ENCODE assay signal across 15 mouse cellular contexts in the genomic region with DNA sequence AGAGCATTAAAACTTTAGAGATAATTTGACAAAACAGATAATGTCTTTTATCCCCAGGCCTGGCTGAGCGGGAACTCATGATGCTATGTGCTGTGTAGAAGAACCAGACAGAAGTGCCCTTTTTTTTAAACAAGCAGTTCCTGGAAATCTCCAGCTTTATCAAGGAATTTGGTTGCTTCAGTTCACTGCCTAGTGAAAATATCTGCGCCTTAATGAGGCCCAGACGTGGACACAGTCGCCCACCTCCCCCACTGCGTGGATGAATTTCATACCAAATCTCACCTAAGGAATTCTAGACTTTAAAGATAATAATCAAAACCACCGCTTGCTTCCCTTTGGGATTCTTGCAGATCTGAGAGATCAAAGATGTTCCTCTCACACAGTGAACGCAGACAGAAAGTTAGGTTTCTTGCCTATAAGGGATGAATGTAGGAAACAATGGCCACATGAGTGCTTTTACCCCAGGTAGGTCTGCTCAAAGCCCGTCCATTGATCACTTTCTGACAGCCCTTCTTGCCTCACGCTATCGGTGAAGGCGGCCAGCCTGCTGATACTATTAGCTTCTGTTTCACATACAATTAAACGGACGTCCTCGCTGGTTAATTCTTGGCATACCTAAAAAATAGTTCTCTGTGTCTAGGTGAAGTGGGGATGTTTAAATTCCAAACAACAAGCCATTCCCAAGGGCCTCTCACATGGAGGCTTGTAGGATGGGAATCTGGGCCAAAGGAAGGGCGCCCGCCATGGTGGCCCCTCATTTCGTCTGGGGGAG.
DNase-seq lines count a peak whose midpoint lies in the region; ATAC-seq and TF ChIP-seq lines count a peak whose summit lies in the region.
"Had no signal": no experiment of that assay in that cellular context is flagged by ENCODE, and none has a peak within 500 bp of the region (broad histone marks: within the 10 kb centered on the region; RNA-seq: fewer than 3 reads in every experiment).

No protein-coding gene starts in this region.

- H3K4me1 ChIP-seq in heart, embryonic 11.5 days (ENCODE audit: control insufficient read depth, insufficient read depth, low read length): peaks cover 17% of the 10 kb centered on the region
- peaks cover 5% of the 10 kb centered on the region; the same call in 1 of the 2 replicates for H3K4me1 ChIP-seq in lung, embryonic 14.5 days (ENCODE audit: insufficient read depth)
- no peaks in the 10 kb centered on the region; the same call in 1 of the 2 replicates for H3K4me1 ChIP-seq in lung, adult 2 months (ENCODE audit: control insufficient read depth, insufficient read depth, low read length)
- peaks cover 20% of the 10 kb centered on the region for H3K4me1 ChIP-seq in embryonic facial prominence, embryonic 12.5 days
- peaks cover 22% of the 10 kb centered on the region for H3K4me1 ChIP-seq in limb, embryonic 14.5 days (ENCODE audit: control insufficient read depth, insufficient read depth, low read length)
- H3K4me1 ChIP-seq: liver, embryonic 13.5 days; stomach, embryonic 15.5 days had no signal

- ATAC-seq in heart, embryonic 11.5 days (replicated peaks; ENCODE audit: insufficient number of reproducible peaks, low FRiP score, low TSS enrichment): no peak
- ATAC-seq in lung, embryonic 14.5 days (ENCODE audit: insufficient read depth): no peak
- 0 out of 2 replicates have a peak, but pooled peaks have one; percentile 69 for ATAC-seq in embryonic facial prominence, embryonic 12.5 days (ENCODE audit: insufficient number of reproducible peaks, insufficient read depth, low FRiP score, low TSS enrichment)
- peak; percentile 37; the same call in 1 of the 2 replicates for ATAC-seq in limb, embryonic 14.5 days (ENCODE audit: low FRiP score, low read depth)
- ATAC-seq: forebrain, postnatal 0 days; inflammation-experienced regulatory T-cells, adult 6 months had no signal

- no peak for TF ChIP-seq CTCF in lung, embryonic 14.5 days (IDR thresholded peaks at IDR 0.05; ENCODE audit: low read depth)
- no peak for TF ChIP-seq CTCF in lung, adult 2 months (IDR thresholded peaks at IDR 0.05; ENCODE audit: insufficient read depth, low read length)

- no peak for TF ChIP-seq POLR2A in lung, adult 2 months (IDR thresholded peaks at IDR 0.05; ENCODE audit: borderline replicate concordance, extremely low read depth, low read depth, low read length)
- no peak for TF ChIP-seq POLR2A in limb, embryonic 14.5 days (IDR thresholded peaks at IDR 0.05; ENCODE audit: borderline replicate concordance, extremely low read depth, insufficient read depth, insufficient read length)

- no peak overlapping the region for H3K9ac ChIP-seq in heart, embryonic 11.5 days (ENCODE audit: low read depth, low read length)
- no peak overlapping the region for H3K9ac ChIP-seq in lung, embryonic 14.5 days
- H3K9ac ChIP-seq in embryonic facial prominence, embryonic 12.5 days: no peak overlapping the region
- H3K9ac ChIP-seq in limb, embryonic 14.5 days (ENCODE audit: low read depth, low read length, severe bottlenecking): no peak overlapping the region
- H3K9ac ChIP-seq: forebrain, postnatal 0 days; liver, embryonic 13.5 days; stomach, embryonic 15.5 days had no signal

- no peak for DNase-seq in heart, adult 8-10 months (ENCODE audit: low spot score)
- DNase-seq in lung, embryonic 14.5 days: peak; percentile 15
- no peak for DNase-seq in lung, adult 2 months
- DNase-seq in limb, embryonic 14.5 days (ENCODE audit: low spot score): peak; percentile 56
- DNase-seq in right cerebral cortex, postnatal 14 days: no peak
- no peak for DNase-seq in thymus, postnatal 25 days
- DNase-seq: B cell, adult 2 months; forebrain, postnatal 0 days; kidney, postnatal 36 days; liver, embryonic 13.5 days; thymus, postnatal 36 days had no signal

- no peak overlapping the region for H3K4me2 ChIP-seq in heart, embryonic 11.5 days
- H3K4me2 ChIP-seq in lung, embryonic 14.5 days: no peak overlapping the region
- peak overlapping the region; percentile 2; the same call in 1 of the 2 replicates for H3K4me2 ChIP-seq in embryonic facial prominence, embryonic 12.5 days (replicated peaks)
- no peak overlapping the region for H3K4me2 ChIP-seq in limb, embryonic 14.5 days (replicated peaks; ENCODE audit: low read depth, low read length, severe bottlenecking)
- H3K4me2 ChIP-seq: liver, embryonic 13.5 days; stomach, embryonic 15.5 days had no signal

- 0 out of 2 replicates have a peak overlapping the region, but pooled peaks have one; percentile 46 for H3K27ac ChIP-seq in heart, embryonic 11.5 days (ENCODE audit: low read depth, low read length)
- H3K27ac ChIP-seq in lung, embryonic 14.5 days (ENCODE audit: low read depth): peak overlapping the region; percentile 24; the same call in 1 of the 2 replicates
- H3K27ac ChIP-seq in embryonic facial prominence, embryonic 12.5 days: peak overlapping the region; percentile 78
- peak overlapping the region; percentile 73 for H3K27ac ChIP-seq in limb, embryonic 14.5 days (replicated peaks; ENCODE audit: low read depth, low read length)
- H3K27ac ChIP-seq: liver, embryonic 13.5 days; stomach, embryonic 15.5 days had no signal

- 46% methylated on average over 17 of the region's 17 CpGs for WGBS in heart, embryonic 11.5 days (ENCODE audit: insufficient replicate concordance)
- 33% methylated on average over 17 of the region's 17 CpGs for WGBS in lung, embryonic 14.5 days
- 74% methylated on average over 17 of the region's 17 CpGs for WGBS in lung, adult 2 months
- 19% methylated on average over 17 of the region's 17 CpGs for WGBS in embryonic facial prominence, embryonic 12.5 days
- 20% methylated on average over 17 of the region's 17 CpGs for WGBS in limb, embryonic 14.5 days

- no peaks in the 10 kb centered on the region for H3K9me3 ChIP-seq in heart, embryonic 11.5 days (replicated peaks; ENCODE audit: control insufficient read depth, low read length)
- H3K9me3 ChIP-seq in lung, embryonic 14.5 days (ENCODE audit: low read depth, low read length): no peaks in the 10 kb centered on the region
- no peaks in the 10 kb centered on the region for H3K9me3 ChIP-seq in embryonic facial prominence, embryonic 12.5 days
- H3K9me3 ChIP-seq in limb, embryonic 14.5 days (ENCODE audit: control insufficient read depth, low read length): no peaks in the 10 kb centered on the region
- H3K9me3 ChIP-seq: liver, embryonic 13.5 days; stomach, embryonic 15.5 days had no signal

- H3K4me3 ChIP-seq in heart, embryonic 11.5 days (ENCODE audit: low read depth, low read length): no peak overlapping the region
- no peak overlapping the region for H3K4me3 ChIP-seq in lung, embryonic 14.5 days (ENCODE audit: low read depth, low read length)
- H3K4me3 ChIP-seq in lung, adult 2 months (replicated peaks; ENCODE audit: extremely low read depth, low read depth, low read length): no peak overlapping the region
- H3K4me3 ChIP-seq in embryonic facial prominence, embryonic 12.5 days: no peak overlapping the region
- H3K4me3 ChIP-seq in limb, embryonic 14.5 days (replicated peaks; ENCODE audit: low read length): no peak overlapping the region
- H3K4me3 ChIP-seq: liver, embryonic 13.5 days; stomach, embryonic 15.5 days had no signal

- H3K36me3 ChIP-seq in heart, embryonic 11.5 days (ENCODE audit: control insufficient read depth, insufficient read depth, low read length): no peaks in the 10 kb centered on the region
- H3K36me3 ChIP-seq in lung, embryonic 14.5 days (ENCODE audit: insufficient read depth): no peaks in the 10 kb centered on the region
- no peaks in the 10 kb centered on the region for H3K36me3 ChIP-seq in embryonic facial prominence, embryonic 12.5 days
- no peaks in the 10 kb centered on the region for H3K36me3 ChIP-seq in limb, embryonic 14.5 days (ENCODE audit: control insufficient read depth, insufficient read depth, low read length)
- H3K36me3 ChIP-seq: liver, embryonic 13.5 days; stomach, embryonic 15.5 days had no signal

- H3K27me3 ChIP-seq in heart, embryonic 11.5 days (ENCODE audit: control insufficient read depth, insufficient read depth, low read length): no peaks in the 10 kb centered on the region
- no peaks in the 10 kb centered on the region for H3K27me3 ChIP-seq in lung, embryonic 14.5 days (ENCODE audit: insufficient read depth, low read length)
- no peaks in the 10 kb centered on the region for H3K27me3 ChIP-seq in embryonic facial prominence, embryonic 12.5 days
- no peaks in the 10 kb centered on the region for H3K27me3 ChIP-seq in limb, embryonic 14.5 days (ENCODE audit: control insufficient read depth, insufficient read depth, low read length)
- H3K27me3 ChIP-seq: liver, embryonic 13.5 days; stomach, embryonic 15.5 days had no signal

Comparison
In these comparisons a context has a peak if more than half of its experiments do, and no peak if none do; other contexts are left out.
1. DNase-seq: peak in lung, embryonic 14.5 days (single experiment) and limb, embryonic 14.5 days (single experiment); none in heart, adult 8-10 months (single experiment), lung, adult 2 months (single experiment), right cerebral cortex, postnatal 14 days (single experiment) and thymus, postnatal 25 days (single experiment).
2. ATAC-seq: peak in embryonic facial prominence, embryonic 12.5 days (single experiment) and limb, embryonic 14.5 days (single experiment); none in heart, embryonic 11.5 days (single experiment) and lung, embryonic 14.5 days (single experiment).
3. H3K27ac ChIP-seq: peak in every context shown above with its lines; median percentile 78 in embryonic facial prominence, embryonic 12.5 days; 73 in limb, embryonic 14.5 days; 46 in heart, embryonic 11.5 days; 24 in lung, embryonic 14.5 days.